Mouse (Mus musculus) forebrain, postnatal 0 days (tissue): ENCODE results near the gene Herc1. TPM values are rescaled to one million over a fixed set of nuclear protein-coding genes. Genes with fewer than 3 reads are reported as not detected.

ENCODE experiments used
- ATAC-seq: fragments of 200-750 bp; cut with Nextera tagmentation; 2 replicates; pipeline ENCODE4 v1.8.0; 2017; ENCODE audit warnings: mild to moderate bottlenecking, moderate library complexity
- DNase-seq: peaks from one replicate; pipeline ENCODE4 v3.0.0-alpha.2; 2015
- H3K27ac ChIP-seq: fragments of 300-500 bp; sonication (generic); 2 replicates; pipeline ENCODE4 v1.5.1; 2014; ENCODE audit warnings: low read depth, mild to moderate bottlenecking, antibody characterized with exemption, low read length, moderate library complexity, mixed read lengths
- H3K27me3 ChIP-seq: fragments of 300-500 bp; sonication (generic); 2 replicates; pipeline ENCODE4 v1.6.1; 2014; ENCODE audit warnings: mild to moderate bottlenecking, low read length, mixed read lengths; ENCODE audit not compliant: insufficient read depth
- H3K36me3 ChIP-seq: fragments of 300-500 bp; sonication (generic); 2 replicates; pipeline ENCODE4 v1.6.1; 2014; ENCODE audit warnings: mild to moderate bottlenecking, moderate library complexity; ENCODE audit not compliant: insufficient read depth
- H3K4me1 ChIP-seq: fragments of 300-500 bp; sonication (generic); 2 replicates; pipeline ENCODE4 v1.6.1; 2014; ENCODE audit warnings: antibody characterized with exemption; ENCODE audit not compliant: insufficient read depth
- H3K4me2 ChIP-seq: fragments of 300-500 bp; sonication (generic); 2 replicates; pipeline ENCODE4 v1.6.1; 2014; ENCODE audit warnings: low read depth, mild to moderate bottlenecking, moderate library complexity
- H3K4me3 ChIP-seq: fragments of 300-500 bp; sonication (generic); 2 replicates; pipeline ENCODE4 v1.5.1; 2014; ENCODE audit warnings: low read depth, low read length, mixed read lengths
- H3K9ac ChIP-seq: fragments of 300-500 bp; sonication (generic); 2 replicates; pipeline ENCODE4 v1.6.1; 2014; ENCODE audit warnings: mild to moderate bottlenecking
- H3K9me3 ChIP-seq: fragments of 300-500 bp; sonication (generic); 2 replicates; pipeline ENCODE4 v1.6.1; 2016; ENCODE audit warnings: low read length
- CTCF ChIP-seq: sonication (generic); IDR thresholded peaks from 2 replicates; pipeline ENCODE4 v1.5.1; 2016; ENCODE audit warnings: antibody characterized with exemption, control low read depth, low read depth
- WGBS: fragments of 180-500 bp; shearing (Covaris S2); extraction: QIAGEN DNeasy Blood & Tissue Kit; methylation state at CpG from one replicate; pipeline ENCODE4 v1.1.7; 2014; 5-methylcytosine and 5-hydroxymethylcytosine counted together
- polyA plus RNA-seq: library from polyadenylated mRNA; unstranded; fragments of >200 nt; fragmentation: Nextera tagmentation; extraction: Ambion mirVana; gene quantifications from 2 replicates; pipeline ENCODE4 v1.2.1, GENCODE M21; 2015
- total RNA-seq: library from RNA; depleted of rRNA; stranded (reverse); fragments of >200 nt; gene quantifications from 2 replicates; pipeline ENCODE4 v1.2.3, GENCODE M21; 2014

Gene Herc1
- total and polyA plus RNA-seq, 2 experiments from 2014 or later: 27.3 to 107 TPM

DNA sequence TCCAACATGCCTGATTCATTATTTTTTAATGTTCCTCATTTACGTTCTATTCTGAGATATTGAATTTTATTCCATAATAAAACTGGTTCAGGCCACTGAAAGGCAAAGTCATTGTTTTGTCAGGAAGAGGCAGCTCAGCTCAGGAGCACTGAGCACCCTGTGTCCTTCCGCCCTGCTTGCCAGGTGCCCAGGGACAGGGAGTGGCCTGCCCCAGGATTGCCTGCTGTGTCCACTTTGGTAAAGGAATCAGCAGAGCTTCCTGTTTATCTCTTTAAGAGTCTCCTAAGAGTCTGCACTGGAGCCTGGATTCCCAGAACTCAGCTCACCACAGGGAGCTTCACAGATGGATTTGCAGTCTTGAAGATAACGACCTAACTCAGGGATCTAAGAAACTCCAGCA, 38.8 kb upstream of the Herc1 start:
- no peak for DNase-seq
- H3K4me2 ChIP-seq: no peak overlapping the region
- TF ChIP-seq CTCF: no peak
- H3K9me3 ChIP-seq: no peaks in the 10 kb centered on the region
- no peak overlapping the region for H3K9ac ChIP-seq
- 43% methylated on average over 3 of the region's 3 CpGs for WGBS
- no peak for ATAC-seq
- no peaks in the 10 kb centered on the region for H3K27me3 ChIP-seq
- H3K36me3 ChIP-seq: no peaks in the 10 kb centered on the region
- no peak overlapping the region for H3K27ac ChIP-seq
- H3K4me1 ChIP-seq: no peaks in the 10 kb centered on the region
- H3K4me3 ChIP-seq: no peak overlapping the region

DNA sequence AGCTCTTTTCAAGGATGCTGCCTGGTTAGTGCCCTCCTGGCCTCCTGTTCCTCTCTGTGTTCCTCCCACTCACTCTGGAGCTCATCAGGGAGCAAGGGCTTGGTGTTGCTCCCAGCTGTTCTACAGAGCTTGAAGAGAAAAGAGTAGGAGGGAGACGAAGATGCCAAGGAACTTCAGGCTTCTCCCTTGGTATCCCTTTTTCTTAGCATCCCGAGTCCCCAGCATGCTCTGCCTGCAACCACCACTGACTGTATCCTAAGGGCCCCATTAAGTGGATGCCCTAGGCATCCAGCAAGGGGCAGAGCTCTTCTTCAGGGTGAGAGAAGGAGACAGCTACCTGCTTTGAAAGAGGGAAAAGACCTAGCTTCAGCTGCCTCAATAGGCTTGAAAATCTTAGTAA, 33.6 kb upstream of the Herc1 start:
- no peak for TF ChIP-seq CTCF
- no peak for ATAC-seq
- no peaks in the 10 kb centered on the region for H3K4me1 ChIP-seq
- 81% methylated on average over 2 of the region's 2 CpGs for WGBS
- no peaks in the 10 kb centered on the region for H3K36me3 ChIP-seq
- H3K27me3 ChIP-seq: no peaks in the 10 kb centered on the region
- H3K9ac ChIP-seq: no peak overlapping the region
- no peaks in the 10 kb centered on the region for H3K9me3 ChIP-seq
- no peak for DNase-seq
- no peak overlapping the region for H3K4me2 ChIP-seq
- no peak overlapping the region for H3K4me3 ChIP-seq
- no peak overlapping the region for H3K27ac ChIP-seq

DNA sequence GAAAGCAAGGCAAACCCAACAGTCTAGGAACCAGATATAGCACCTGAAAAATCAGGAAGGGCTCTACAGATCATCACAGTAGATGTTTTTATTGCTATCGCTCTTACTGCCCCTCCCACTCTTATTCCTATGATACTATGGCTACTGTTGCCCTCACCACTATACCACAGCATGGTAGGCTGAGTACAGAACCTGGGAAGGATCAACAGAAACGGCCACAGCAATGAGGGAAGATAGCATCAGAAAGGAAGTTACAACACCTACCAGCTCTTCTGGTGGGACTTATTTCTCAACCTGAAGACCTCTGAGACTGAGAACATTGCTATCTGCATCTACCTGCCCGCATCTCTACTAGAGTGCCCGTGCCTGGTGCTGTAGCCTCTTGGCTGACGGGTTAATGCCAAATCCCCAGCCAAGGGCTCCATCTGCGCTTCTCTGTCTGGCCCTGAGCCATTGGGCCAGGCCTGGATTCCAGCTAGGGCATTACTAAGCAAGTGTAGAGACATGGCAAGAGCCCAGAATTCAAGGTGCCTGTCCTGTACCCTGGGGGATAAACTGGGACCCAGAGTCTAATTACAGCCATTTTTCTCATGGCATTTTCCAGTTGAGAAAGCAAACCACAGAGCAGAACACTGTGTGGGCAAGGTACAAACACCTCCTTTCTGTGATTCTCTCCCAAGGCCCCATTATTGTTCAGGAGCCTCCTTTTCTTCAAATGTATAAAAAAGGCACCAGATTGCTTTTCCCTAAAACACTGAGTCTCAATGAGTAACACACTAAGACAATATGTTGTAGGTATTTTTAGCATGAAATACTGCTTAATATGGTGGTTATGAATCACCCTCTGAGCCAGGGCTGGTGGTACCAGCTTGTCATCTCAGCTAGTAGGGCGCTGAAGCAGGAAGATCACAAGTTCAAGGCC, 28.0 kb upstream of the Herc1 start:
- Histone ChIP-seq H3K36me3 (no peaks in the 10 kb centered on the region), H3K9ac (no peak overlapping the region), H3K4me2 (no peak overlapping the region), H3K4me3 (no peak overlapping the region), H3K27me3 (no peaks in the 10 kb centered on the region), H3K4me1 (no peaks in the 10 kb centered on the region), H3K27ac (no peak overlapping the region), H3K9me3 (no peaks in the 10 kb centered on the region)
- DNase-seq: no peak
- WGBS: 68% methylated on average over 7 of the region's 7 CpGs
- no peak for ATAC-seq
- no peak for TF ChIP-seq CTCF

DNA sequence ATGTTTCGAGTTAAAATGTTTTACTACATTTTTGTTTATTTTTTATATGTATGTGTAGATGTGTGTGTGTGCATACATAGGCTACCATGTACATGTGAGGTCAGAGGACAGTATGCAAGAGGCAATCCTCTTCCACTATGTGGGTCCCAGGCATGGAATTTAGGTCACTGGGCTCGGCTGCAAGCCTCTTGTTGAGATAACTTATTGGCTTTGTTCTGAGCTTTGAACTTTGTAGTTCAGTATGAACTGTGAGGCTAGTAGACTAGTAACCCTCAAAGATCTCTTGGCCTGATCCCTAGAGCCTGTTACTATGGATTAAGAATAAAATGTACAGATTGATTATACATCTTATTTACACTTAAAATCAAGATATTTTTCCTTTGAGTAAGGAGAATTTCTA, 23.4 kb upstream of the Herc1 start:
- Histone ChIP-seq H3K4me1 (no peaks in the 10 kb centered on the region), H3K27me3 (no peaks in the 10 kb centered on the region), H3K9me3 (no peaks in the 10 kb centered on the region), H3K4me2 (no peak overlapping the region), H3K27ac (no peak overlapping the region), H3K4me3 (no peak overlapping the region), H3K9ac (no peak overlapping the region), H3K36me3 (no peaks in the 10 kb centered on the region)
- WGBS: 79% methylated on average over 2 of the region's 2 CpGs
- DNase-seq: no peak
- TF ChIP-seq CTCF: no peak
- ATAC-seq: no peak

DNA sequence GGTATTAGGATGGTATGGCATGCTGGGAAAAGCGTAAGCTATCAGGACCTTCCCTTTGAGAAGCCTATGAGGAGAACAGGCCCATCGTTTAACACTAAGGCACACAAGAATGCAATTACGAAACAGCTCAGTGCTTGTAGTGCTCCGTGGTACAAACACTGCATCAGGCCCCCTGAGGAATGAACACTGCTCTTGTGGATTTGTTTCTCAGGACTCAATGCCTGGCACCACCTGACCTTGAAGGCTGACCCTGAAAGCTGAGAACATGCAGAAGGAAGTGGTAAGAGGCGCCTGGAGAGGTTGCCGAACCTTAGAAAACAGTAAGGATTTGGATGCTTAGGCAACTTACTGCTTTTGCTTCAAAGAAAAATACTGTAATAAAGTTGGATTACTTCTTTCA, 20.8 kb upstream of the Herc1 start:
- DNase-seq: no peak
- Histone ChIP-seq H3K9ac (no peak overlapping the region), H3K4me3 (no peak overlapping the region), H3K9me3 (no peaks in the 10 kb centered on the region), H3K27me3 (no peaks in the 10 kb centered on the region), H3K36me3 (no peaks in the 10 kb centered on the region), H3K27ac (no peak overlapping the region), H3K4me1 (no peaks in the 10 kb centered on the region), H3K4me2 (no peak overlapping the region)
- TF ChIP-seq CTCF: no peak
- WGBS: 51% methylated on average over 6 of the region's 6 CpGs
- ATAC-seq: no peak

DNA sequence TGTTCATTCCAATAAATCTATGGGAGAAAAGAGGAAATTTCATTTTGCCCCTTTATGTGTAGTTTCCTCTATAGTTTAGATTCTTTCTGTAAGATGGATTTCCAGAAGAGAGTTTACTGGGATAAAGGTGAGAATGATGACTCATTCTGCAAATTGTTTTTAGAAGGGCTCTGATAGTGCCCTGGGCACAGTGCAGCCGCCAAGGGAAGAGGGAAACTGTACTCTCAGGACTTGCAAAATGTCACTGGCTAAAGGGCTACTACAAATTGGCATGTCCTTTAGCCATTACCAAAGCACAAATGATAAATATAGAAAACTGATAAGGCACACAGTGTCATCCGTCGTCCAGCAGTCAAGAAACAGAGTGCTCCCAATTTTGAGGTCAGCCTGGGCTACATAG, 19.8 kb upstream of the Herc1 start:
- no peaks in the 10 kb centered on the region for H3K4me1 ChIP-seq
- ATAC-seq (no peak), DNase-seq (no peak)
- H3K36me3 ChIP-seq: no peaks in the 10 kb centered on the region
- H3K9me3 ChIP-seq: no peaks in the 10 kb centered on the region
- 87% methylated on average over 3 of the region's 3 CpGs for WGBS
- no peak overlapping the region for H3K9ac ChIP-seq
- H3K27ac ChIP-seq: no peak overlapping the region
- no peak for TF ChIP-seq CTCF
- H3K27me3 ChIP-seq: no peaks in the 10 kb centered on the region
- H3K4me3 ChIP-seq: no peak overlapping the region
- H3K4me2 ChIP-seq: no peak overlapping the region

DNA sequence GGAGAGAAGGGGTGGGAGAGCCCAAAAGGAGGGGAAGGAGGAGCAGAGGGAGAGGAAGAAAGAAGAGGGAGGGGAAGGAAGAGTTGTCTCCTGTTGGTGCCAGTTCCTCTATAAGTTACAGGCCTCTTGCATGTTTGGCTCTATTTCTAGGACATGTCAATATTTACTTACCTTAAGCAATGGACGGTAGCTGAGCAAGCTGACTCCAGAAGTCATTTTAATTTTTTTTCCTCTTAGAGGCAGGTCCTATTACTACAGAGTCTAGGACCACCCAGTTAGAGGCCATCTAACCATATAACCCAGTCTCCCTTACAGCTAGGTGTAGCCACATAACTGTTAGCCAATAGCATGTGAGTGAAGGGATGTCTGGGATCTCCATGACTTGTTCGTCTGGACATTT, 18.7 kb upstream of the Herc1 start:
- Histone ChIP-seq H3K4me3 (no peak overlapping the region), H3K27me3 (no peaks in the 10 kb centered on the region), H3K27ac (no peak overlapping the region), H3K9ac (no peak overlapping the region), H3K36me3 (no peaks in the 10 kb centered on the region), H3K4me1 (no peaks in the 10 kb centered on the region), H3K4me2 (no peak overlapping the region), H3K9me3 (no peaks in the 10 kb centered on the region)
- WGBS: 92% methylated on average over 2 of the region's 2 CpGs
- ATAC-seq: no peak
- TF ChIP-seq CTCF: no peak
- DNase-seq: no peak
